Mouse (Mus musculus): ENCODE results near the gene Myo1e. TPM values are rescaled to one million over a fixed set of nuclear protein-coding genes. Genes with fewer than 3 reads are reported as not detected.

Gene Myo1e
- total RNA-seq, 1 experiment from 2014 or later = 1.1 TPM

GRCm38 (mm10) chr9:70219295-70219931, 12.3 kb downstream of the Myo1e start:
- no peak for ATAC-seq (replicated peaks; ENCODE audit: low read depth, poor library complexity, severe bottlenecking)

GRCm38 (mm10) chr9:70220461-70221170, 13.5 kb downstream of the Myo1e start:
- ATAC-seq (replicated peaks; ENCODE audit: low read depth, poor library complexity, severe bottlenecking) = no peak

GRCm38 (mm10) chr9:70223142-70223541, 16.0 kb downstream of the Myo1e start:
- ATAC-seq (replicated peaks; ENCODE audit: low read depth, poor library complexity, severe bottlenecking) = no peak

- ATAC-seq (replicated peaks; ENCODE audit: low read depth, poor library complexity, severe bottlenecking) = no peak
Measured at GRCm38 (mm10) chr9:70224046-70224445, 16.9 kb downstream of the Myo1e start.

- no peak for ATAC-seq (replicated peaks; ENCODE audit: low read depth, poor library complexity, severe bottlenecking)
Measured at GRCm38 (mm10) chr9:70226359-70226758, 19.2 kb downstream of the Myo1e start.

- no peak for ATAC-seq (replicated peaks; ENCODE audit: low read depth, poor library complexity, severe bottlenecking)
Measured at GRCm38 (mm10) chr9:70229823-70230222, 22.7 kb downstream of the Myo1e start.

GRCm38 (mm10) chr9:70232044-70233010, 25.2 kb downstream of the Myo1e start:
- ATAC-seq (replicated peaks; ENCODE audit: low read depth, poor library complexity, severe bottlenecking) = no peak

- ATAC-seq (replicated peaks; ENCODE audit: low read depth, poor library complexity, severe bottlenecking) = peak; percentile 36; the same call in 1 of the 2 replicates
Measured at GRCm38 (mm10) chr9:70237136-70237535, 30.0 kb downstream of the Myo1e start.

GRCm38 (mm10) chr9:70237561-70237960, 30.4 kb downstream of the Myo1e start:
- peak; percentile 87 for ATAC-seq (replicated peaks; ENCODE audit: low read depth, poor library complexity, severe bottlenecking)

GRCm38 (mm10) chr9:70238391-70238790, 31.2 kb downstream of the Myo1e start:
- no peak for ATAC-seq (replicated peaks; ENCODE audit: low read depth, poor library complexity, severe bottlenecking)

GRCm38 (mm10) chr9:70239229-70239628, 32.1 kb downstream of the Myo1e start:
- ATAC-seq (replicated peaks; ENCODE audit: low read depth, poor library complexity, severe bottlenecking) = no peak

- no peak for ATAC-seq (replicated peaks; ENCODE audit: low read depth, poor library complexity, severe bottlenecking)
Measured at GRCm38 (mm10) chr9:70240703-70241410, 33.7 kb downstream of the Myo1e start.

GRCm38 (mm10) chr9:70241411-70241961, 34.3 kb downstream of the Myo1e start:
- ATAC-seq (replicated peaks; ENCODE audit: low read depth, poor library complexity, severe bottlenecking) = no peak

- ATAC-seq (replicated peaks; ENCODE audit: low read depth, poor library complexity, severe bottlenecking) = no peak
Measured at GRCm38 (mm10) chr9:70242112-70242862, 35.1 kb downstream of the Myo1e start.

- no peak for ATAC-seq (replicated peaks; ENCODE audit: low read depth, poor library complexity, severe bottlenecking)
Measured at GRCm38 (mm10) chr9:70243241-70243640, 36.1 kb downstream of the Myo1e start.

- no peak for ATAC-seq (replicated peaks; ENCODE audit: low read depth, poor library complexity, severe bottlenecking)
Measured at GRCm38 (mm10) chr9:70243708-70244107, 36.6 kb downstream of the Myo1e start.

- ATAC-seq (replicated peaks; ENCODE audit: low read depth, poor library complexity, severe bottlenecking) = no peak
Measured at GRCm38 (mm10) chr9:70244115-70244514, 37.0 kb downstream of the Myo1e start.

GRCm38 (mm10) chr9:70245040-70245439, 37.9 kb downstream of the Myo1e start:
- ATAC-seq (replicated peaks; ENCODE audit: low read depth, poor library complexity, severe bottlenecking) = no peak

GRCm38 (mm10) chr9:70246427-70246826, 39.3 kb downstream of the Myo1e start:
- ATAC-seq (replicated peaks; ENCODE audit: low read depth, poor library complexity, severe bottlenecking) = no peak

Data from common myeloid progenitor, adult 5-6 weeks (primary cell).